Mouse (Mus musculus): ENCODE data around the gene Fam71a. TPM values are rescaled to one million over a fixed set of nuclear protein-coding genes. Genes with fewer than 3 reads are reported as not detected.
"Not testable (repeated sequence)": the region's sequence is repeated elsewhere in the genome, so short reads cannot be mapped to it uniquely, and the experiment has no call there.

Gene Fam71a
- total RNA-seq, 2 experiments from 2014 or later, result not detected

GRCm38 (mm10) chr1:191182431-191183162, 18.0 kb upstream of the Fam71a start:
- DNase-seq (ENCODE audit: low spot score), result peak; percentile 74

DNA sequence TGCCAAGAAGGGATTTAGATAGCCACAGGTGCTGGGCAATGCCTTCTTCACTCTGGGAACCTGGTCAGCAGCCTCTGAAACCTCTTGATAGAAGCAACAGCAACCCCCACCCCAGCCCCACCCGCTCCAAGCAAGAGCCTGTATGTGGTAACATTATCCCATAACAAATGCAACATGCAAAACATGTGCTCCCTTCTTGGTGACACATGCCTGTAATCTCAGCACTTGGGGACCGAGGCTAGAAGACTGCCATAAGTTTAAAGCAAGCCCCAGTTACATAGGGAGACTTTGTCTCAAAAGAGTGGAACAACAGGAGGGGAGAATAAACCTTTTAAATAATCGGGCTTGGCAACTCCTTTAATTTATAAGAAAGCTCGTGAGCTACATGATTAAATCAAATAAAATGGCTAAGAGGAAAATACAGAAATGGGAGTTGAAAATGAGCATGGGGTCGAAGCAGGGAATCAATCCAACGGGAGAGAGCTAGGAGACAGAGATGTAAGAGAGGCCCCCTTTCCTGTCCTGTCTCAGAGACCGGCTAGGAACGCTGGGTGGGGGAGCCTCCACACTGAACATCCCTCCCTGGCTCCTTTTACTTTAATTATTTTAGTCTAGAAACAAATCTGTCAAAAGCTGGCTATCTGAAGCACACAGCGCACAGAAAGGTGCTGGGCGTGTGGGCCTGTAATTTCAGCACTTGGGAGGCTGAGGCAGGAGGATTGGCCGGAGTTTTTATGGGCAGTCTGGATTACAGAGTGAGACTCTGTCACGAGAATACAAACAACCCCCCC, 17.0 kb upstream of the Fam71a start:
- DNase-seq (ENCODE audit: low spot score), result no peak

GRCm38 (mm10) chr1:191180397-191180796, 15.8 kb upstream of the Fam71a start:
- DNase-seq (ENCODE audit: low spot score), result no peak

DNA sequence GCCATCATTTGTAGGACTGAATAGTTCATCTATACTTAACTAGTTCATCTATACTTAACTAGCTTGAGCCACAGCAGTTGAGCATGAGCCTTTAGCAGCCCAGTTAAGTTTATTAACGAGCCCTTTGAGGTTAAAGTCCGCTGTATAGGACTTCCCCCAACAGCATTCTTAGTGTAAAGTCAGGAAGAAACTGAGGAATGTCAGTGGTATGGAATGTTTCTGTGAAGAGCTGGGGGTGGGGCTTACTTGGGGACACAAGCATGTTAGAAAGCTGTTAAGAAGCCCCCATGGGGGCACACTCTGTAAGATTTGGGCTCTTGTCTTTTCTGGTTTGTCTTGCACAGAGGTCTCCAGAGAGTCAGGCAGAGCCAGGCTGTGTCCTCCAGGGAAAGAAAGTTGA, 15.2 kb upstream of the Fam71a start:
- DNase-seq (ENCODE audit: low spot score), result no peak

DNA sequence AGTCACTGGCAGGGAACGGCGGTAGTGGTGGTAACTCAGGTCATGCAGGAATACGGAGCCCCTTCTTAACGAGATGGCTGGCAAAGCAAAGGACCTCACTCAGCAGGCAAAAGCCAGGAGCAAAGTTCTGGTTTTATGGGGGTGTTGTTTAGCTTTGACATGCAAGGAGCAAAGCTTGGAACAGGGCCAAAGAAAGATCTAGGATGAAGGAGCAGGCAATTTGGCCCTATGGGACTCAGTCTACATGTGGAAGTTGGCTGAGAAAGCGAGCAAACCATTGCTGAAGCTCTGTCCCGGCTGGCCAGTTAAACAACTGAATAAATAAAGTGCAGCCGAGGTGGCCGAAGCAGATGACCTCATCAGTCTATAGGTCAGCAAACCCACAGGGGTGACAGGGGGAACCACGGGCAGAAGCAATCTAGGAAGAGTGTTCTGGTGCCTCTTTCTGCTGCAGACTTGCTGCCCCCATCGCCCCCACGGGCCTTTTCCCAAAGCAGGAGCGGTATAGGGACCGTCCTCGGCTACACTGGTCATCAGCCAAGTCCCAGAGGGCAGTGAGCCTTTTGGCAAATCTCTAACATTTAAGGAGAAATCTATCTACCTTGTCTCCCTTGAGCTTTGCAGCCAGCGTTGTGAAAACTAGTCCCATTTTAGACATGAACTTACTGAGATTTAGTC, 14.0 kb upstream of the Fam71a start:
- no peak for DNase-seq (ENCODE audit: low spot score)

DNA sequence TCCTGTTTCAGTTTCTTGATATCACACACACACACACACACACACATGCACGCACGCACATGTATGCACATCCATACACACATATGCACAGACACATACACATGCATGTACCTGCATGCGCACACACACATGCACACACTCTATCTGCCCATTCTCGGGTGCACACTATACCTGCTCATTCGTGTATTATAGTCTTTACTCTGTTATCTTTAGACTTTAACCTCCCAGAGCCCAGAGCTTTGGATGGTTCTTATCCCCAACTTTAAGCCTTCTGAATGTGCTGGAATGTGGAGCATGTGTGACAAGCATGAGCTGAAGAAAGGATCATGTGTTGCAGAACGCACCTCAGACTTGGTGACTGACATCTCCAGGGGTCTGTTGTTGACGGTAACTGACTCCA, 12.3 kb upstream of the Fam71a start:
- DNase-seq (ENCODE audit: low spot score), result no peak

- DNase-seq (ENCODE audit: low spot score), result no peak
These were observed 7.9 kb upstream of the Fam71a start for GRCm38 (mm10) chr1:191172487-191172886.

DNA sequence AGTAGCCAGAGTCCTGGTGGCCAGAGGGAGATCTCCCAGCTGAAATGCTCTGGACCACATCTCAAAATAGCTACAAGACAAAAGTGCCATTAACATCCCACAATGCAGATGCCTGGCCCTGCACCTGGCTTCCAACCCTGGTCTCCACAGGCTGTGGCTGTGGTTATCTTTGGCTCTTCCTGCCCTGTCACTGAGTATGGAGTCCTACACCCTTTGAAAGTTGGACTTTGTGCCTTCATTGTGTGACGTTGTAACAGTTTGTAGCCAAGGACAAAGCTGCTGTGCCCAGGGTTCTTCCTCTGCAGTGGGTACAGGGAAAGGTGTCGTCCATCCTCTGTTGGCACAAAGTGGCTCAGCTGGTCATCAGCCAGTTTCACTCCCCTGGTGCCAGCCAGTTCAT, 5.8 kb upstream of the Fam71a start:
- no peak for DNase-seq (ENCODE audit: low spot score)

DNA sequence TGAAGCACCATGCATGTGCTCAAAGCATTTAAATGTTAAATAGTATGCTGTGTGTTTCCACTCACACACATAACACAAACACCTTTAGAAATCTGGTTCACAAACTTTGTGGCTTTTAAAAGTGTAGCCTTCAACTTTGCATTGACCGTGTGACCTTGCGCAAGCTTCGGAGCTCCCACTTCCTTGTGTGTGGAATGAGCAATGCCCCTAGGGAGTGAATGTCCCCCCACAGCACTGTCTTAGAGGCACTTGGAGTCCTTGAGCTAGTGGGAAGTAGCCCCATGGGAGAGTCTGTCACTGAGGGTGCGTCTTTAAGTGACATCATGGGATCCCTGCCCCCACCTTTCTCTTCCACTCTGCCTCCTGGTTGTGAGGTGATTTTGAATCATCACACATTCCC, 1.6 kb upstream of the Fam71a start:
- no peak for DNase-seq (ENCODE audit: low spot score)

GRCm38 (mm10) chr1:191154314-191154713, 10.3 kb downstream of the Fam71a start:
- no peak for DNase-seq (ENCODE audit: low spot score)

DNA sequence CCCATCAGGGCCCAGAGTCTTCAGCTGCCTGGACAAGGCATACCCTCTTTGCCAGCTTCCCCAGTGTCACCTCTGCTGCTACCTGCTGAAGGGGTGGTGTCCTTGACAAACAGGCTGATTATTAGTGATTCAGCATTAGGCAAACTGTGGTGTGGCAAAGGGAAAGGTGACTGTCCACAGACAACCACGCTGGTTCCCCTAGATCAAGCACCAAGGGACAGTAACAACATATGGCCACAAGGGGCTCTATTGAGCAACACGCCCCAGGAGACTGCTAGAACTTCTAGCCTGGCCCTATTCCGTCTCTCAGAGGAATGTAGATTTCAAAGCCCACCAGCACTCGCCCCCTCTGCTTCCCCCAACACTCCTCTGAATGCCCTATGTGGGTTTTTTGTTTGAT, 11.6 kb downstream of the Fam71a start:
- peak; percentile 50 for DNase-seq (ENCODE audit: low spot score)

GRCm38 (mm10) chr1:191150924-191151605, 13.6 kb downstream of the Fam71a start:
- DNase-seq (ENCODE audit: low spot score), result no peak

DNA sequence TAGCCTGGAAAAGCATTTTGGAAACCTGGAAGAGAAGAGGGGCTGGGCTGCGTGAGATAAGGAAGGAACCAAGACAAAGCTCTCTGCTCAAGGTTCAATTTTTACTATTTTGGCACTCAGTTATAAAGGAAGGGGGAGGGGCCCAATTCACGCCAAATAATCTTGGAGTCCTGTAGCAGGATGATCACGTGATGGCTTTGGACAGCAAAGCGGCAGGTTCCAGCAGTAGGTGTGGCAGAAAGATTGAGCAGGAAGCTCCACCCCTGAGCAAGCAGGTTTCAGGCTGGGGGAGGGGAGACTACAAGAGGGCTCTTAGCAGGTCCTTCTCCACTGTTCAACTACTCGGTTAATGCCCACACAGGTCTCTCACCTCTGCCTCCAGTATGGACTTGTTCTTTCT, 15.1 kb downstream of the Fam71a start:
- DNase-seq (ENCODE audit: low spot score), result not testable (repeated sequence)

- no peak for DNase-seq (ENCODE audit: low spot score)
These were observed 23.6 kb downstream of the Fam71a start for GRCm38 (mm10) chr1:191140983-191141382.

GRCm38 (mm10) chr1:191138874-191139495, 25.6 kb downstream of the Fam71a start:
- DNase-seq (ENCODE audit: low spot score), result no peak

DNA sequence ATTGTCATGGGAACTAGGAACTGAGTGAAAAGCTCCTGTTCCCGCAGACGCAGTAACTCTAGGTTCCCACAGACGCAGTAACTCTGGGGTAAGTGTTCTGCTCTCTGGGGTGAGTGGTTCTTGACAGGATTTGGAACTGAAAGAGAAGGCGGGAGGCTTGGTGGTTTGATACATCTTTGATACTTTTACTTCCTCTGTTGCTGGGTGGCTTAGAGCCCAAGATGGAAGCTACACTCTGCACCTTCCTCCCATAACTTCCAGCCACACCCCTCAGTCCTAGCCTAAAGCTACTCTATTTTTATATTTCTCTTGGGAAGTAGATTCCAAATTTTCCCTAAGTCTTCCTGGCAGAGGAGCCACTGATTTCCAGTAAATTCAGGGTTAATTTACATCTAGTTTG, 26.2 kb downstream of the Fam71a start:
- DNase-seq (ENCODE audit: low spot score), result no peak

GRCm38 (mm10) chr1:191135406-191135805, 29.2 kb downstream of the Fam71a start:
- no peak for DNase-seq (ENCODE audit: low spot score)

GRCm38 (mm10) chr1:191132934-191133333, 31.7 kb downstream of the Fam71a start:
- no peak for DNase-seq (ENCODE audit: low spot score)

- no peak for DNase-seq (ENCODE audit: low spot score)
These were observed 32.4 kb downstream of the Fam71a start for GRCm38 (mm10) chr1:191132240-191132639.

DNA sequence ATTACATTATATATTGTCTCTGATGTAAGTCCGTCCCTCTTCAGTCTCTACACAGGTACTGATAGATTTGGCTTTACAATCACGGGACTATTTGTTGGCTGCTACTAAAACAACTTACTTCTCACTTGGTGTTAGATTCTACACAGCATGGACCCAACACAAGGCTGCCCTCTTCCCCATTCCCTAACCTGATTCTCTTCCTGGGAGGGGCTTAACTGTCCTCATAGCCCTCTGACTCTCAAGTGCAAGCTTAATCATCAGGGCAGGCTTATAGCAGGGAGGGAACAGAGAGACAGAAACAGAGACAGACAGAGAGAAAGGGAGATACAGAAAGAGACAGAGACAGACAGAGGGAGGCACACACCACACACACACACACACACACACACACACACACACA, 32.9 kb downstream of the Fam71a start:
- no peak for DNase-seq (ENCODE audit: low spot score)

Data from gastrocnemius, adult 18-20 months (tissue).